Mouse (Mus musculus): ENCODE measurements around the gene Btbd35f5.
"Not testable (repeated sequence)": the region's sequence is repeated elsewhere in the genome, so short reads cannot be mapped to it uniquely, and the experiment has no call there.

Btbd35f5 gene

GRCm38 (mm10) chrX:32973597-32973996 lies at the start of gene Btbd35f5:
Gene Btbd35f5, plus strand, starts transcription at chrX:32973897.
- not testable (repeated sequence) for DNase-seq (ENCODE audit: low spot score)

DNA sequence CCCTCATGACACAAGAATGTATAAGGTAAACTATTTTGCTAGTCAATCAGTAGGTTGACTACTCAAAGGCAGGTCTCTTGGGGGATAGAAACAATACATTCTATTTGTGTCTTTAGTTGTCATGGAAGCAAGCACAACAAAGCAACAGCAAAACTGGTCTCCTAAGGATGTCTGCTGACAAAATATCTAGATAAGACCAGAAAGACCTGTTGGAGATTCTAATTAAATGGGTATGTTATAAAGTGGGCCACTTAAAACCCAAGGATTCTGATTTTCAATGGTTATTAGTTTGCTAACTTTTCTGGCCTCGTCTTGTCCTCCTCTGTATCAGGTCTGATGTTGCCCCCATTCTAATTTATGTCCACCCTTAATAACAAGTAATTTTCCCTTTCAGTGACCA lies 32.2 kb upstream of the Btbd35f5 start, which contains the start of gene Gm21789:
Gene Gm21789, plus strand, starts transcription at position 301 of the 400 bp plus-strand sequence.
- not testable (repeated sequence) for DNase-seq (ENCODE audit: low spot score)
